Mouse (Mus musculus): Measurements from ENCODE around the gene Mnd1. TPM values are rescaled to one million over a fixed set of nuclear protein-coding genes. Genes with fewer than 3 reads are reported as not detected.
A peak's percentile ranks its signal among the peaks of the same experiment; 100 is the strongest.

The Mnd1 gene
- polyA plus RNA-seq (2014; fragmentation: Nextera tagmentation; extraction: Ambion mirVana) = 8.7 and 12.1 TPM in 2 replicates

DNA sequence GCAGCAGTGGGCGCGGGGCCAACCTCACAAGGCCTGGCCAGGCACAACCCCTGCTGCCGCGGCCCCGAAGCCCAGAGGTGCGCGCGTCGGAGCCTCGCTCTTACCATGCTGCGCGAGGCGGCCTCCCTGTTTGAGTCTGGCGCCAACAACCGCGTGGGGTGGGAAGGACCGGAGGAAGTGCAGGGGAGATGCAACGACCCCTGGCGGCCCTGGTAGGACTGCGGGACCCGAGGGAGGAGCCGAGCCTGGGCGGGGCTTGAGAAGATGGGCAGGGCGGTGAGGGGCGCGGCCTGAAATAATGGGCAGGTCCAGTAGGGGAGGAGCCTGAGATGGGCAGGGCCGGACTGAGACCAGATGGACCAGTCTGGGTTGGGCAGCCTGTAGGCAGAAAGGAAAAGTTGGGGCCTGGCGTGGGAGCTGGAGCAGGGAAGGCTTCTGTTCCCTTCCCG is at the start of gene Mnd1:
Gene Mnd1 (minus strand): TSS at position 229 of the 449 bp plus-strand sequence.
- H3K9ac ChIP-seq (ENCODE audit: low read length) = peak within 1 kb of the TSS; percentile 76
- H3K4me2 ChIP-seq (ENCODE audit: low read depth, low read length, severe bottlenecking) = peak within 1 kb of the TSS; percentile 98
- peak within 1 kb of the TSS; percentile 48 for H3K4me3 ChIP-seq (ENCODE audit: low read depth, low read length)
- ATAC-seq (replicated peaks; ENCODE audit: low FRiP score) (peak; percentile 100), DNase-seq (ENCODE audit: low spot score) (peak; percentile 100)
- H3K36me3 ChIP-seq (ENCODE audit: control insufficient read depth, insufficient read depth, low read length) = no peaks in the 10 kb centered on the region
- H3K27ac ChIP-seq (ENCODE audit: low read depth, low read length) = no peak within 1 kb of the TSS
- H3K4me1 ChIP-seq (replicated peaks; ENCODE audit: control insufficient read depth, insufficient read depth, low read length) = no peaks in the 10 kb centered on the region
- under 1% methylated on average over 29 of the region's 29 CpGs for WGBS
- H3K9me3 ChIP-seq (ENCODE audit: control insufficient read depth, low read length) = no peaks in the 10 kb centered on the region
- no peaks in the 10 kb centered on the region for H3K27me3 ChIP-seq (ENCODE audit: control insufficient read depth, insufficient read depth, low read length)

DNA sequence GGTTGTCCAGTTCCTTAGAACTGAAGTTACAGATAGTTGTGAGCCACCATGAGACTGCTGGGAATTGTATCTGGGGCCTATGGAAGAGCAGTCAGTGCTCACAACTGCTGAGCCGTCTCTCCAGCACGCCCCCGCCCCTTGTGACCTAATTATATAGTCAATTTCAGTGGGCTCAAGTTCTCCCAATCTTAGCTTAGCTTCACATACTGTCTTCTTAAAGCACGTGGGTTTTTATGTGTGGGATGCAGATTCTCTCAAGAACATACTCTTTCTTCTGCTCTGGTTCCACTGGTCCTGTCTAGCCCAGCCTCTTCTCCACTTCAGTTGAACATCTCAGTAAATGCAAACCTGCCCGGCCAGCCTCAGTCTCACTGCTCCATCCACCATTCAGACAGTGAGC is 49.1 kb upstream of the Mnd1 start:
- Histone ChIP-seq H3K27ac (ENCODE audit: low read depth, low read length) (no peak overlapping the region), H3K9ac (ENCODE audit: low read length) (no peak overlapping the region), H3K27me3 (ENCODE audit: control insufficient read depth, insufficient read depth, low read length) (no peaks in the 10 kb centered on the region), H3K9me3 (ENCODE audit: control insufficient read depth, low read length) (no peaks in the 10 kb centered on the region), H3K36me3 (ENCODE audit: control insufficient read depth, insufficient read depth, low read length) (0 out of 2 replicates have a peak, but pooled peaks cover 3% of the 10 kb centered on the region), H3K4me3 (ENCODE audit: low read depth, low read length) (no peak overlapping the region), H3K4me2 (ENCODE audit: low read depth, low read length, severe bottlenecking) (no peak overlapping the region), H3K4me1 (replicated peaks; ENCODE audit: control insufficient read depth, insufficient read depth, low read length) (peaks cover 4% of the 10 kb centered on the region)
- DNase-seq (ENCODE audit: low spot score) (no peak), ATAC-seq (replicated peaks; ENCODE audit: low FRiP score) (no peak)
- 86% methylated on average over 5 of the region's 5 CpGs for WGBS

DNA sequence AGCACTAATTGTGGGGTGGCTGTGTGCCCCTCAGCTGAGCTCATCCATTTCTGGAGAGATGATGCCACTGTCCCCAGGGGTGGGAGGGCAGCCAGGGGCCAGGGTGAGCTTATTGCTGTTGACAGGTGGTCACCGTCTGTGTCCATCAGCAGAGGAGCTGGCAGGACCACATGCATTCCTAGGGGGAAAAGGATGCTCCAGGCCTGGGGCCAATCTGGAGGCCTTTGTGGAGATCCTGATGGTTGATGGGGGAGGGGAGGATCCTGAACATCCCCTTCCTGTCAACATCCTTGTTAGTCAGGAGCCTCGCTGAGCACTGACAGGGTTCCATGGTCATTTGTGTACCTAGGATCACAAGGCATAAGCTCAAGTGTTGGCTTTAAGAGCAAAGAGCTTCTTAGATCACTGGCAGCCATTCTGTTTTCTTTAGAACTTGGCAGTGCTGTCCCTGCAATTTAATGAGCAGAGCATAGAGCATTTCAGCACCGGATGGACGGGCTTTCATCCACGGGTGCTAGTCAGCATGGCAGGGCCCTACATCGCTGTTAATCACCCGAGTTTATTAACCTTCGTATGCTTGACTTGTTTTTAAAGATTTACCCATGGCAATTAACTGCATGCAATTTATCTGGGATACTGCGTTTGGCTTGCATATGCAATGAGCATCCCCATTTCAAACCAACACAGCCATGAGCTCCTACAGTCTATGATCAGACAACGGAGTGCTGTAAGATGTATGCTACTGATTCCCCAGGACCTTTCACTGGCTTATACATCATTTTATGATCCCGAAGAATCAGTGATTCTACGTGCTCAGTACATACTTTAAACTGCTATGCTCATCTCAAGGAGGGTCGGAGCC is 45.2 kb upstream of the Mnd1 start:
- peak overlapping the region; percentile 68 for H3K27ac ChIP-seq (ENCODE audit: low read depth, low read length)
- DNase-seq (ENCODE audit: low spot score) = peak; percentile 66
- 0 out of 2 replicates have a peak, but pooled peaks cover 3% of the 10 kb centered on the region for H3K36me3 ChIP-seq (ENCODE audit: control insufficient read depth, insufficient read depth, low read length)

DNA sequence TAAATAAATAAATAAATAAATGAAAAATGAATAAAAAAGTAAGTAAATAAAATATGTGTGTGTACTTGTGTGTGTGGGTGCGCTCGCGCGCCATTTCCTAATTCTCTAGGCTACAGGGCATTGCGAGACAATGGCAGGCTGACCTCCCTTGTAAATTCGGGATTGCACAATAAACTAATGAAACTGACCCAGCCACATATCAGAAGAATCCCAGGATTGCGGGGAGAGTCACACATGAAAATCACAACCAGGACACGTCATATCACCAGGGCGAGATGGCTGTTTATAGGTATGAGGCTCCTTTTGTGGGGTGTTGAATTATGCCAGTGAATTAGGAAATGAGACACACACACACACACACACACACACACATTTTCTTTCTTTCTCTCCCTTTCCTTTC is 43.9 kb upstream of the Mnd1 start:
- H3K4me3 ChIP-seq (ENCODE audit: low read depth, low read length) = no peak overlapping the region
- H3K9ac ChIP-seq (ENCODE audit: low read length) = no peak overlapping the region
- no peak overlapping the region for H3K27ac ChIP-seq (ENCODE audit: low read depth, low read length)
- no peaks in the 10 kb centered on the region for H3K27me3 ChIP-seq (ENCODE audit: control insufficient read depth, insufficient read depth, low read length)
- H3K9me3 ChIP-seq (ENCODE audit: control insufficient read depth, low read length) = no peaks in the 10 kb centered on the region
- H3K4me2 ChIP-seq (ENCODE audit: low read depth, low read length, severe bottlenecking) = no peak overlapping the region
- H3K4me1 ChIP-seq (replicated peaks; ENCODE audit: control insufficient read depth, insufficient read depth, low read length) = peaks cover 4% of the 10 kb centered on the region
- ATAC-seq (replicated peaks; ENCODE audit: low FRiP score) = no peak
- WGBS = 96% methylated on average over 9 of the region's 9 CpGs
- H3K36me3 ChIP-seq (ENCODE audit: control insufficient read depth, insufficient read depth, low read length) = no peaks in the 10 kb centered on the region
- DNase-seq (ENCODE audit: low spot score) = no peak

More for the DNA sequence above, 45.2 kb upstream of the Mnd1 start:
- H3K27me3 ChIP-seq (ENCODE audit: control insufficient read depth, insufficient read depth, low read length) = no peaks in the 10 kb centered on the region
- peak; percentile 82 for ATAC-seq (replicated peaks; ENCODE audit: low FRiP score)
- no peak overlapping the region for H3K4me3 ChIP-seq (ENCODE audit: low read depth, low read length)
- H3K9ac ChIP-seq (ENCODE audit: low read length) = no peak overlapping the region
- no peaks in the 10 kb centered on the region for H3K9me3 ChIP-seq (ENCODE audit: control insufficient read depth, low read length)
- 59% methylated on average over 13 of the region's 13 CpGs for WGBS
- H3K4me1 ChIP-seq (replicated peaks; ENCODE audit: control insufficient read depth, insufficient read depth, low read length) = peaks cover 4% of the 10 kb centered on the region
- no peak overlapping the region for H3K4me2 ChIP-seq (ENCODE audit: low read depth, low read length, severe bottlenecking)

DNA sequence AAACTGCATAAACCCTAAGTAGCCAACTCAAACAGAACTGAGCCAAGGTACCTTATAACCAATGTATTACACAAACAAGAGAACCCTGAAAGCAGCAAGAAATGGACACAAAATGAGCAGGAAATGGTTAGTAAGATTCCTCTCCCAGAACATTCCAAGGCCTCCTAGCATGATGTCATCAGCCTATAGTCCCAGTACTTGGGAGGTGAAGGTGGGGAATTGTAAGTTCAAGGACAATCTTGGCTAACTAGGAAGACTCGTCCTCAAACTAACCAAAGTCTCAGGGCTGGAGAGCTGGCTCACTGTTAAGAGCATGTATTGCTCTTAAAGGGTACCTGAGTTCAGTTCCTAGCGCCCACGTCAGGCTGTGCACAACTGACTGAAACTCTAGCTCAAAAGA is 42.6 kb upstream of the Mnd1 start:
- WGBS = 93% methylated on average over 3 of the region's 3 CpGs
- Histone ChIP-seq H3K27me3 (ENCODE audit: control insufficient read depth, insufficient read depth, low read length) (no peaks in the 10 kb centered on the region), H3K4me3 (ENCODE audit: low read depth, low read length) (no peak overlapping the region), H3K27ac (ENCODE audit: low read depth, low read length) (no peak overlapping the region), H3K4me2 (ENCODE audit: low read depth, low read length, severe bottlenecking) (no peak overlapping the region), H3K9ac (ENCODE audit: low read length) (no peak overlapping the region), H3K36me3 (ENCODE audit: control insufficient read depth, insufficient read depth, low read length) (no peaks in the 10 kb centered on the region), H3K9me3 (ENCODE audit: control insufficient read depth, low read length) (no peaks in the 10 kb centered on the region), H3K4me1 (replicated peaks; ENCODE audit: control insufficient read depth, insufficient read depth, low read length) (peaks cover 4% of the 10 kb centered on the region)
- no peak for ATAC-seq (replicated peaks; ENCODE audit: low FRiP score)
- DNase-seq (ENCODE audit: low spot score) = no peak

DNA sequence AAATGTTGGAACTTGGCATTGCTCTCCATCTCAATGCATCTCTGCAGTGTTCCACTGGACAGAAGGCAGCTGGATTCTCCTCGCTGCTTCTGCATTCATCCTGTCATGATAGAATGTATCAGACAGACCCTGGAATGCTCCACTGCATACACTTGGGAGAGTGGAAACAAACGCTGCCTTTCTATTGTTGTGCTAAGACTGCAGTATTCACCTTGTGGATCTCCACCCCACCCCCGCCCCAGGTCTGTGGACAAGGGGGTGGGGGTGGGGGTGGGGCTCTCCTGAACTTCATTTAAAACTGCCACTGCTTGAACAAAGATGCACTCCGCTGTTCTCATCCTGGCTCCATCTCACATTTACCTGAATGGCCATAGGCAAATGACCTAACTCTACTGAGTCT is 38.3 kb upstream of the Mnd1 start:
- DNase-seq (ENCODE audit: low spot score) (peak; percentile 35), ATAC-seq (replicated peaks; ENCODE audit: low FRiP score) (no peak)
- Histone ChIP-seq H3K36me3 (ENCODE audit: control insufficient read depth, insufficient read depth, low read length) (no peaks in the 10 kb centered on the region; the same call in 1 of the 2 replicates), H3K27ac (ENCODE audit: low read depth, low read length) (no peak overlapping the region), H3K27me3 (ENCODE audit: control insufficient read depth, insufficient read depth, low read length) (peaks cover 2% of the 10 kb centered on the region; the same call in 1 of the 2 replicates), H3K4me2 (ENCODE audit: low read depth, low read length, severe bottlenecking) (no peak overlapping the region), H3K9me3 (ENCODE audit: control insufficient read depth, low read length) (no peaks in the 10 kb centered on the region), H3K4me3 (ENCODE audit: low read depth, low read length) (no peak overlapping the region), H3K9ac (ENCODE audit: low read length) (no peak overlapping the region), H3K4me1 (replicated peaks; ENCODE audit: control insufficient read depth, insufficient read depth, low read length) (0 out of 2 replicates have a peak, but pooled peaks cover 2% of the 10 kb centered on the region)
- 50% methylated on average over 4 of the region's 4 CpGs for WGBS

DNA sequence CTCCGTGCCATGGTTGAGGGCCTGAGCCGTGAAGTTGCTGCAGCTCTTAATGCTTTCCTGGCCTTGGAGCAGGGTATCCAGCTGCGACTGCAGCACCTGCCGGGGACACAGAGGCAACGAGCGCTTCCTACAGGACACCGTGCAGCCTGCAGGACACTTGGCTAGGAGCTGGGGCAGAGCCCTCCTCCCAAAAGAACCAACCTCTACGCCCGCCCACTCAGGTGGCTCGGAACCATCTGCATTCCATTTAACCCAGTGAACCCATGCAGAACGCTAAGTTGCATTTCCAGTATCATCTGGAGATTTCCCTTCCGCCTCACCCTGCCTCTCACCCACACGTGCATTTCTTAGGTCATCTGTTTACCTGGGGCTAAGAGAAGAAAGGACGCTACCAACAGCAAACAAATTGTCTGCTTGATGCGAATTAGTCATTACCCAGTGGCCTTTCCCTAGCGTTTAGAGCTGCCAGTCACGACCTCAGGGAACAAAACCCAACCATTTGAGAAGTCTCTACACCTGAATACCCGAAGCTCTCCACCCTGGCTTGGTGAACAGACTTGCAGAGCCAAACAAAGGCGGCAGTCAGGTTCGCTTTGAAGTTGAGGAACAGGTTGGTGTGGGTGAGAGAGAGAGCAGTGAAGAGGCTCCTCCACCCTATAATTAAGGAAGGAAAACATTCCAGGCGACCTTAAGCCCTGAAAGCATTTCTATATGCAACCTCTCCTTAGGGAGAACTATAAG is 35.7 kb upstream of the Mnd1 start:
- DNase-seq (ENCODE audit: low spot score) (no peak), ATAC-seq (replicated peaks; ENCODE audit: low FRiP score) (0 out of 2 replicates have a peak, but pooled peaks have one; percentile 30)
- peaks cover 2% of the 10 kb centered on the region; the same call in 1 of the 2 replicates for H3K27me3 ChIP-seq (ENCODE audit: control insufficient read depth, insufficient read depth, low read length)
- H3K4me1 ChIP-seq (replicated peaks; ENCODE audit: control insufficient read depth, insufficient read depth, low read length) = 0 out of 2 replicates have a peak, but pooled peaks cover 2% of the 10 kb centered on the region
- no peak overlapping the region for H3K9ac ChIP-seq (ENCODE audit: low read length)
- H3K4me3 ChIP-seq (ENCODE audit: low read depth, low read length) = no peak overlapping the region
- WGBS = 51% methylated on average over 21 of the region's 21 CpGs
- H3K4me2 ChIP-seq (ENCODE audit: low read depth, low read length, severe bottlenecking) = no peak overlapping the region
- no peaks in the 10 kb centered on the region; the same call in 1 of the 2 replicates for H3K36me3 ChIP-seq (ENCODE audit: control insufficient read depth, insufficient read depth, low read length)
- no peaks in the 10 kb centered on the region for H3K9me3 ChIP-seq (ENCODE audit: control insufficient read depth, low read length)
- no peak overlapping the region for H3K27ac ChIP-seq (ENCODE audit: low read depth, low read length)

DNA sequence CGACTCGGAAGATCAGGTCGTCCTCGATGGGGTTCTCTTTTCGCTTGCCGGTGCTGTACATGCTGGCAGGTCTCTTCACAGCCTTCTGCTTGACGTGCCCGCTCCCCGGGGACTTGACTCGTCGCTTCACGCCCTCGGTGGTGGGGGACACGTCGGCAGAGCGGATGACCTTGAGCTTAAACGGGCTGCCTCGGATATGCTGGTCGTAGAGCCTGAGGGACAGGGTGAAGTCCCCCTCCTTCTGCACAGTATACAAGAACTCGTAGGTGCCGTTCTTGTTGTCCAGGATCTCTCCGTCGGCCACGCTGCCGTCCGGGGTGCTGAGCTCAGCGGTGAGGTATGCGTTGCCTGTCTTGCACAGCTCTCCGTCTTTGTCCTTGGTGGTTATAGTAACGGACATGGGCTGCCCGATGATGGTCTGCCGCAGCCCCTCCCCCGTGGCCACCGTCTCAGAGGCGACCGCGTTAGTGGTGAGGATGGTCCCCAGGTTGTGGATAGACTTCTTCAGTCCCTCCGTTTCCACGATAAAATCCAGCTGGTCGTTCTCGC is 35.0 kb upstream of the Mnd1 start:
- no peaks in the 10 kb centered on the region; the same call in 1 of the 2 replicates for H3K36me3 ChIP-seq (ENCODE audit: control insufficient read depth, insufficient read depth, low read length)
- H3K4me1 ChIP-seq (replicated peaks; ENCODE audit: control insufficient read depth, insufficient read depth, low read length) = 0 out of 2 replicates have a peak, but pooled peaks cover 2% of the 10 kb centered on the region
- no peak overlapping the region for H3K4me2 ChIP-seq (ENCODE audit: low read depth, low read length, severe bottlenecking)

More for the DNA sequence above, 35.0 kb upstream of the Mnd1 start:
- DNase-seq (ENCODE audit: low spot score) (no peak), ATAC-seq (replicated peaks; ENCODE audit: low FRiP score) (peak; percentile 53; the same call in 1 of the 2 replicates)
- Histone ChIP-seq H3K9me3 (ENCODE audit: control insufficient read depth, low read length) (no peaks in the 10 kb centered on the region), H3K27me3 (ENCODE audit: control insufficient read depth, insufficient read depth, low read length) (peaks cover 2% of the 10 kb centered on the region; the same call in 1 of the 2 replicates), H3K27ac (ENCODE audit: low read depth, low read length) (no peak overlapping the region), H3K4me3 (ENCODE audit: low read depth, low read length) (no peak overlapping the region), H3K9ac (ENCODE audit: low read length) (no peak overlapping the region)
- 29% methylated on average over 41 of the region's 41 CpGs for WGBS
